Mouse (Mus musculus): ENCODE data around the gene Dmrtc1a.
"Not testable (repeated sequence)": the region's sequence is repeated elsewhere in the genome, so short reads cannot be mapped to it uniquely, and the experiment has no call there.

Gene Dmrtc1a

GRCm38 (mm10) chrX:102908587-102908986 lies at the start of gene Dmrtc1a, which contains the start of gene 1700011M02Rik:
Gene Dmrtc1a, minus strand, starts transcription at chrX:102908687.
Gene 1700011M02Rik, plus strand, starts transcription at chrX:102908905.
- DNase-seq (ENCODE audit: low read depth) = not testable (repeated sequence)

- DNase-seq (ENCODE audit: low read depth) = peak; percentile 73
These were observed 41.6 kb upstream of the Dmrtc1a start for GRCm38 (mm10) chrX:102950136-102950535.

GRCm38 (mm10) chrX:102936743-102937142 lies 28.3 kb upstream of the Dmrtc1a start:
- DNase-seq (ENCODE audit: low read depth) = no peak

GRCm38 (mm10) chrX:102934395-102934764 lies 25.9 kb upstream of the Dmrtc1a start:
- DNase-seq (ENCODE audit: low read depth) = no peak

GRCm38 (mm10) chrX:102933571-102934394 lies 25.3 kb upstream of the Dmrtc1a start:
- DNase-seq (ENCODE audit: low read depth) = no peak

GRCm38 (mm10) chrX:102932992-102933570 lies 24.6 kb upstream of the Dmrtc1a start:
- DNase-seq (ENCODE audit: low read depth) = no peak

GRCm38 (mm10) chrX:102928072-102928471 lies 19.6 kb upstream of the Dmrtc1a start, which contains the start of gene 1700018G05Rik:
Gene 1700018G05Rik, plus strand, starts transcription at chrX:102928372.
- not testable (repeated sequence) for DNase-seq (ENCODE audit: low read depth)

GRCm38 (mm10) chrX:102926707-102927106 lies 18.2 kb upstream of the Dmrtc1a start:
- DNase-seq (ENCODE audit: low read depth) = peak; percentile 50

- not testable (repeated sequence) for DNase-seq (ENCODE audit: low read depth)
These were observed 6.3 kb upstream of the Dmrtc1a start for GRCm38 (mm10) chrX:102914823-102915222.

- no peak for DNase-seq (ENCODE audit: low read depth)
These were observed 40.6 kb downstream of the Dmrtc1a start, which contains the start of gene 1700031F05Rik for GRCm38 (mm10) chrX:102867871-102868270. Gene 1700031F05Rik, minus strand, starts transcription at chrX:102867971.

GRCm38 (mm10) chrX:102854516-102854915 lies 54.0 kb downstream of the Dmrtc1a start, which contains the start of gene Dmrtc1c2:
Gene Dmrtc1c2, minus strand, starts transcription at chrX:102854616.
- DNase-seq (ENCODE audit: low read depth) = not testable (repeated sequence)

All from NIH3T3 (cell line).